Mouse (Mus musculus) lung, postnatal 10 days (tissue): ENCODE measurements around the gene Sgpp1.
A peak's percentile ranks its signal among the peaks of the same experiment; 100 is the strongest.

Source experiments
- DNase-seq: peaks from one replicate; pipeline ENCODE4 v3.0.0; 2021

Gene Sgpp1

GRCm38 (mm10) chr12:75735246-75736200, at the start of gene Sgpp1:
Gene Sgpp1 (minus strand): TSS chr12:75735729.
- DNase-seq, result peak; percentile 86

- no peak for DNase-seq
Observed at GRCm38 (mm10) chr12:75784271-75784751, 48.8 kb upstream of the Sgpp1 start.

GRCm38 (mm10) chr12:75781995-75782394, 46.5 kb upstream of the Sgpp1 start:
- DNase-seq, result no peak

GRCm38 (mm10) chr12:75781445-75781844, 45.9 kb upstream of the Sgpp1 start:
- no peak for DNase-seq

- DNase-seq, result peak; percentile 77
Observed at GRCm38 (mm10) chr12:75772424-75773034, 37.0 kb upstream of the Sgpp1 start.

- DNase-seq, result no peak
Observed at GRCm38 (mm10) chr12:75771410-75771809, 35.9 kb upstream of the Sgpp1 start.

- DNase-seq, result peak; percentile 30
Observed at GRCm38 (mm10) chr12:75766885-75767317, 31.4 kb upstream of the Sgpp1 start.

- no peak for DNase-seq
Observed at GRCm38 (mm10) chr12:75766395-75766794, 30.9 kb upstream of the Sgpp1 start.

- DNase-seq, result peak; percentile 38
Observed at GRCm38 (mm10) chr12:75765751-75766150, 30.2 kb upstream of the Sgpp1 start.

- no peak for DNase-seq
Observed at GRCm38 (mm10) chr12:75756387-75756786, 20.9 kb upstream of the Sgpp1 start.

GRCm38 (mm10) chr12:75753730-75754129, 18.2 kb upstream of the Sgpp1 start:
- DNase-seq, result no peak

GRCm38 (mm10) chr12:75752077-75752476, 16.5 kb upstream of the Sgpp1 start:
- DNase-seq, result no peak

- DNase-seq, result no peak
Observed at GRCm38 (mm10) chr12:75748574-75748973, 13.0 kb upstream of the Sgpp1 start.

- peak; percentile 57 for DNase-seq
Observed at GRCm38 (mm10) chr12:75745697-75746290, 10.3 kb upstream of the Sgpp1 start.

- DNase-seq, result no peak
Observed at GRCm38 (mm10) chr12:75742101-75742500, 6.6 kb upstream of the Sgpp1 start.

GRCm38 (mm10) chr12:75741273-75741672, 5.7 kb upstream of the Sgpp1 start:
- DNase-seq, result no peak

GRCm38 (mm10) chr12:75740451-75740850, 4.9 kb upstream of the Sgpp1 start:
- no peak for DNase-seq

GRCm38 (mm10) chr12:75739611-75740010, 4.1 kb upstream of the Sgpp1 start:
- DNase-seq, result peak; percentile 24

- DNase-seq, result no peak
Observed at GRCm38 (mm10) chr12:75736296-75736695, 767 bp upstream of the Sgpp1 start.

- no peak for DNase-seq
Observed at GRCm38 (mm10) chr12:75734891-75735245, 661 bp downstream of the Sgpp1 start.

- no peak for DNase-seq
Observed at GRCm38 (mm10) chr12:75734167-75734566, 1.4 kb downstream of the Sgpp1 start.

GRCm38 (mm10) chr12:75733331-75734070, 2.0 kb downstream of the Sgpp1 start:
- peak; percentile 18 for DNase-seq

- no peak for DNase-seq
Observed at GRCm38 (mm10) chr12:75731927-75732443, 3.5 kb downstream of the Sgpp1 start.
